Mouse (Mus musculus) bone marrow, adult 2 months (tissue): Measurements from ENCODE around the gene Hist1h2ah.

Source experiments
- CTCF ChIP-seq: fragments of 200-500 bp; IDR thresholded peaks from 2 replicates; pipeline ENCODE4 v1.5.1; 2011; ENCODE audit warnings: low read length, control low read depth; ENCODE audit not compliant: control insufficient read depth, insufficient read depth
- POLR2A ChIP-seq: fragments of 200-500 bp; IDR thresholded peaks from 2 replicates; pipeline ENCODE4 v1.6.1; 2011; ENCODE audit warnings: low read depth, mild to moderate bottlenecking, control low read depth, low read length, borderline replicate concordance; ENCODE audit not compliant: control insufficient read depth

DNA sequence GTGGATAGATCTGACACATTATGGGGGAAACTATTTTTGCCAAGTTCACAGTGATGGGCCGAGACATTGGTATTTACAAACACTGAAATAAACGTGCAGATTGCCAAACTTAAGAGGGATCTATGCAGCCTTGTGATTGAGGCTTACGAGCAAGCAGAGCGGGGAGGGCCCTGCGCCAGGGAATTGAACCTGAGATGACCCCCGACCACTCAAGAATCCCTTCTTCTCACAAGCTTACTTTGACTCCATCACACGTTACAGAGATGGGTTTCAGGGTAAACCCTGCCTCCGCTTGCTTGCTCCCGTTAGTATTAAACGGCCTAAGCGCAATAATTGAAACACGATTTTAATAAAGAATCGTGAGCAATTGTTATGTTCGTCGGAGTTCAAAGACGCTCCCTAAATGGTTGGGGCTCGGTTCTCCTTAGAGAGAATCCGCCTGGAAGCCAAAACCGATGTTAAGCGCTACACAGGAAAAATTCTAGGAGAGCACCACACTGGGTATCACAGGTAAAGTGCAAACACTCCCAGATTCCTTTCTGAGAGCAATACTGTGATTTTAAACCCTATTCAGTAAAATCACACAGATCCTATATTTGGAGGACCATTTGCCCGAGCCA is 38.1 kb downstream of the Hist1h2ah start:
- no peak for TF ChIP-seq CTCF
- TF ChIP-seq POLR2A, result no peak
